Mouse (Mus musculus) E14TG2a.4 (cell line): ENCODE measurements around the gene Zmym5.
A peak's percentile ranks its signal among the peaks of the same experiment; 100 is the strongest.
"Not testable (repeated sequence)": the region's sequence is repeated elsewhere in the genome, so short reads cannot be mapped to it uniquely, and the experiment has no call there.

Source experiments
- H3K27me3 ChIP-seq: 2 replicates; pipeline ENCODE4 v1.6.1; 2014; ENCODE audit warnings: low read length, control low read depth; ENCODE audit not compliant: insufficient read depth
- H3K36me3 ChIP-seq: 2 replicates; pipeline ENCODE4 v1.6.1; 2014; ENCODE audit warnings: low read length, control low read depth; ENCODE audit not compliant: insufficient read depth
- H3K4me1 ChIP-seq: replicated peaks from 2 replicates; pipeline ENCODE4 v1.6.1; 2014; ENCODE audit warnings: low read depth, low read length, control low read depth
- H3K4me3 ChIP-seq: replicated peaks from 2 replicates; pipeline ENCODE4 v1.5.1; 2014; ENCODE audit warnings: mild to moderate bottlenecking, low read length
- H3K9me3 ChIP-seq: 2 replicates; pipeline ENCODE4 v1.6.1; 2014; ENCODE audit warnings: low read length, control low read depth
- CTCF ChIP-seq: conservative IDR thresholded peaks from 2 replicates; pipeline ENCODE4 v1.5.1; 2014; ENCODE audit warnings: low read length
- NANOG ChIP-seq: IDR thresholded peaks from 2 replicates; pipeline ENCODE4 v1.6.1; 2014; ENCODE audit warnings: borderline replicate concordance, low read length, mixed read lengths
- POU5F1 ChIP-seq: IDR thresholded peaks from 2 replicates; pipeline ENCODE4 v1.6.1; 2014; ENCODE audit warnings: low read length, borderline replicate concordance

The Zmym5 gene

GRCm38 (mm10) chr14:56784575-56784974 is 26.9 kb downstream of the Zmym5 start:
- H3K36me3 ChIP-seq = no peaks in the 10 kb centered on the region
- no peaks in the 10 kb centered on the region for H3K27me3 ChIP-seq
- H3K4me1 ChIP-seq = peaks cover 6% of the 10 kb centered on the region; the same call in 1 of the 2 replicates
- TF ChIP-seq CTCF = no peak
- no peak for TF ChIP-seq POU5F1
- TF ChIP-seq NANOG = no peak
- no peaks in the 10 kb centered on the region for H3K9me3 ChIP-seq
- H3K4me3 ChIP-seq = no peak overlapping the region

GRCm38 (mm10) chr14:56778933-56779300 is 32.6 kb downstream of the Zmym5 start:
- Histone ChIP-seq H3K27me3 (no peaks in the 10 kb centered on the region), H3K36me3 (peaks cover 21% of the 10 kb centered on the region)

DNA sequence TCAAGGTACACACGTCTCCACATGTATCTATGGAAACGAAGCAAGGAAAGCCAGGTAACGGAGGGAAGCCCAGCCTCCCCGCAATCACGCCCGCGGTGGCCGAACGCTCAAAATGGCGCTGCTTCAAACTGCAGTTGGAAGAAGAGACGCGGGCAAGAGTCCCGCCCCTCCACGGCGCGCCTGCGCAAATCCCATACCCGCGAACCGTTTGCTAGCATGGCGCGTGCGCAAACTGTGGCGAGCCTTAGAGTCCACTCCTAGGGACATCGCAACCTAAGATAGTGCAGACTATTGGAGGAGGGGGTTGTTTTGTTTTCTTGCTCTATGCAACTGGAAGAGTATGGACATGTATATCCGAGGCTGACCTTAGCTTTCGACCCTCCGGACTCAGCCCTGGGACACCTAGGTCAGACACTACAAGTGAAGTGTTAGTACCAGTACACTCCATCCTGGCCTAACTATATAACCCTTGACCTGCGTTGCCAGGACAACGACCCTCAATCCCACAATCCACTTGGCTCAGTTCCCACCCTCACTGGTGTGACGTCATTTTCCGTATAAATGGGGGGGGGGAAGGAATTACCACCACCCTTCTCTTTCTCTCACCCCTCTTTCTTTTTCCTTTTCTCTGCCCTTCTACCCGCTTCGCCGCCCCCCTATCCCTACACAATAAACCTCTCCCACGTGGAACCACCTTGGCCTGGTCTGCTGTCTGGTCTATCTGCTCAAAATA is 33.1 kb downstream of the Zmym5 start, which contains the start of gene Pspc1:
Gene Pspc1, minus strand, starts transcription at position 117 of the 733 bp plus-strand sequence.
- no peaks in the 10 kb centered on the region for H3K9me3 ChIP-seq
- H3K36me3 ChIP-seq = peaks cover 27% of the 10 kb centered on the region
- TF ChIP-seq POU5F1 = no peak
- TF ChIP-seq NANOG = no peak
- H3K4me1 ChIP-seq = peaks cover 38% of the 10 kb centered on the region
- H3K4me3 ChIP-seq = peak within 1 kb of the TSS; percentile 99
- H3K27me3 ChIP-seq = no peaks in the 10 kb centered on the region

More at GRCm38 (mm10) chr14:56778933-56779300, 32.6 kb downstream of the Zmym5 start:
- Histone ChIP-seq H3K9me3 (no peaks in the 10 kb centered on the region), H3K4me1 (peaks cover 33% of the 10 kb centered on the region), H3K4me3 (peak overlapping the region; percentile 99)
- TF ChIP-seq NANOG (no peak), CTCF (no peak), POU5F1 (no peak)

DNA sequence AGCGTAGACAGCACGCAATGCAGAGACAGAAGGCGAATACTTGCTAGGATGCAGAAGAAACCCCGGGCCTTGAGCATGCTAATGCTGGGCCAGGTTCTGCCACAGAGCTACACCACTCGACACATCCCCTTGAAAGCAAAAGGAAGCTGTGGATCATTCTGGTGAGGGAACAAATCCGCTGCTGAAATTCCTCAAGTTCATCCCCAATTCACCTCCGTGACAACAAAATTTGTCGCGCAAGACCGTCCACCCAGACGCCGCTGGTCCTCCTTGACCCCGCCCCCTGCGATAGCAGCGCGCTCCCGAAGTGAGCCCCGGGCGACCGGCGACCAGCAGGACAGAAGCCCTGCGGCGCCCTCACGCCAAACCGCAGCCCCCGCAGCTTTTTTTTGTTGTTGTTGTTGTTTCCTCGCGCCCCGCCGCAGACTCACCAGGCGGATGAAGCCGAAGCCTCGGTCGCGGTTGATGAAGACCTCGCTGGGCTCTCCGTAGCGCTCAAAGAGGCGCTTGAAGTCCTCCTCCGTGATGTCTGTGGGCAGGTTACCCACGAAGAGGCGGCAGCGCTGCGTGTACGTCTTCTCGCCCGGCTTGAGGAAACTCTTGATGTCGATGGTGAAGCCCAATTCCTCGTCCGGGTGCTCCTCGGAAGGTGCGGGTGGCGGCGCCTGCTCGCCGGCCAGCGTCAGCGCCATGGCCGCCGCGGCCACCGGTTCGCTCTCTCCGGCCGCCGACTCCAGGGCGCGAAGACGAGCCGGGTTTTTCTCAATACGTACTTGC is 34.0 kb downstream of the Zmym5 start:
- Histone ChIP-seq H3K4me1 (peaks cover 46% of the 10 kb centered on the region), H3K9me3 (no peaks in the 10 kb centered on the region), H3K4me3 (peak overlapping the region; percentile 99), H3K36me3 (peaks cover 35% of the 10 kb centered on the region), H3K27me3 (no peaks in the 10 kb centered on the region)
- TF ChIP-seq NANOG = no peak
- no peak for TF ChIP-seq CTCF
- no peak for TF ChIP-seq POU5F1

DNA sequence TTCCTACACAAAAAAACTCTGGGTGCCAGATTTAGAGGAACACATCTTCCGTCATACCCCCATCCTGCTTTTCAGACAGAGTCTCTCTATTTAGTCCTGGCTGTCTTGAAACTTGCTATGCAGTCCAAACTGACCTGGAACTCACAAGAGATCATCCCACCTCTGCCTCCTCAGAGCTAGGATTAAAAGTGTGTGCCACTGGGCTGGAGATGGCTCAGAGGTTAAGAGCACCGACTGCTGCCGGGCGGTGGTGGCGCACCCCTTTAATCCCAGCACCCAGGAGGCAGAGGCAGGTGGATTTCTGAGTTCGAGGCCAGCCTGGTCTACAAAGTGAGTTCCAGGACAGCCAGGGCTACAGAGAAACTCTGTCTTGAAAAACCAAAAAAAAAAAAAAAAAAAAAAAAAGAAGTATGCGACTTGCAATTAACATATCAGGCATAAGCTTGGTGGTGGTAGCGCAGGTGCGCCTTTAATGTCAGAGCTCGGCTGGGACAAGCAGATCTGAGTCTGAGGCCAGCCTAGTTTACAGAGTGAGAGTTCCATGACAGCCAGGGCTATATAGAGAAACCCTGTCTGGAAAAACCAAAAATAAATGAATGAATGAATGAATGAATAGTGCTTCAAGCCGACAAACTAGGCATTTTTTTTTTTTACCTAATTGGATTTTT is 34.8 kb downstream of the Zmym5 start:
- Histone ChIP-seq H3K27me3 (no peaks in the 10 kb centered on the region), H3K4me3 (peak overlapping the region; percentile 99), H3K4me1 (peaks cover 47% of the 10 kb centered on the region), H3K36me3 (peaks cover 41% of the 10 kb centered on the region), H3K9me3 (no peaks in the 10 kb centered on the region)
- TF ChIP-seq POU5F1 = no peak
- no peak for TF ChIP-seq NANOG
- TF ChIP-seq CTCF = no peak

GRCm38 (mm10) chr14:56775416-56775815 is 36.1 kb downstream of the Zmym5 start:
- Histone ChIP-seq H3K4me1 (peaks cover 57% of the 10 kb centered on the region), H3K4me3 (peak overlapping the region; percentile 99), H3K36me3 (peaks cover 54% of the 10 kb centered on the region), H3K27me3 (no peaks in the 10 kb centered on the region), H3K9me3 (no peaks in the 10 kb centered on the region)
- TF ChIP-seq NANOG (no peak), POU5F1 (no peak), CTCF (no peak)

DNA sequence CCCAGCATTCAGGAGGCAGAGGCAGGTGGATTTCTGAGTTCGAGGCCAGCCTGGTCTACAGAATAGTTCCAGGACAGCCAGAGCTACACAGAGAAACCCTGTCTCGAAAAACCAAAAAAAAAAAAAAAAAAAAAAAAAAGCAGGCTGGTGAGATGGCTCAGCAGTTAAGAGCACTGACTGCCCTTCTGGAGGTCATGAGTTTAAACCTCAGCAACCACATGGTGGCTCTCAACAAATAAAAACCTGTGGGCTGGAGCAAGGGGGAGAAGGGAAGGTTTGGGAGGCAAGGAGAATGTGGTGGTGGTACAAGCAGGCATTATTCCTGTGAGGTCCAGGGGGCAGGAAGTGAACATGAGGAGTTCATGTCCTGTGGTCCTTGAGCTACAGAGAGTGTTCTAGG is 45.1 kb downstream of the Zmym5 start:
- H3K4me1 ChIP-seq = peaks cover 54% of the 10 kb centered on the region
- H3K9me3 ChIP-seq, H3K27me3 ChIP-seq, H3K4me3 ChIP-seq: not testable (repeated sequence)
- H3K36me3 ChIP-seq = peaks cover 87% of the 10 kb centered on the region

- H3K4me3 ChIP-seq, H3K9me3 ChIP-seq, H3K27me3 ChIP-seq: not testable (repeated sequence)
- peaks cover 45% of the 10 kb centered on the region for H3K4me1 ChIP-seq
- peaks cover 87% of the 10 kb centered on the region for H3K36me3 ChIP-seq
These were observed 46.4 kb downstream of the Zmym5 start for GRCm38 (mm10) chr14:56765117-56765516.
